Comparison of ENCODE assay signal across 21 mouse cellular contexts in genomic region chr12:56020954-56021514, GRCm38 (mm10).
DNase-seq lines count a peak whose midpoint lies in the region; ATAC-seq and TF ChIP-seq lines count a peak whose summit lies in the region.
"Had no signal": no experiment of that assay in that cellular context is flagged by ENCODE, and none has a peak within 500 bp of the region (broad histone marks: within the 10 kb centered on the region; RNA-seq: fewer than 3 reads in every experiment).

No protein-coding gene starts in this region.

- H3K27ac ChIP-seq in midbrain, embryonic 10.5 days (replicated peaks): peak overlapping the region; percentile 76
- H3K27ac ChIP-seq in midbrain, postnatal 0 days (ENCODE audit: low read depth, low read length): no peak overlapping the region
- peak overlapping the region; percentile 75 for H3K27ac ChIP-seq in midbrain, embryonic 12.5 days (replicated peaks)
- no peak overlapping the region for H3K27ac ChIP-seq in left cerebral cortex, adult 2 months
- H3K27ac ChIP-seq: heart, embryonic 15.5 days; hindbrain, embryonic 14.5 days; layer of hippocampus, adult 2 months; limb, embryonic 12.5 days had no signal

- DNase-seq in midbrain, embryonic 10.5 days (ENCODE audit: low spot score): peak; percentile 38
- no peak for DNase-seq in midbrain, postnatal 0 days (ENCODE audit: low spot score)
- peak; percentile 11 for DNase-seq in embryo, embryonic 10.5 days (ENCODE audit: low spot score)
- no peak for DNase-seq in left cerebral cortex, adult 2 months (ENCODE audit: extremely low spot score in 1 of 2, low spot score in 2 of 2)
- DNase-seq in c-Kit-positive CD71-positive TER-119-positive erythroid progenitor cells, embryonic 14.5 days (ENCODE audit: low spot score): no peak
- DNase-seq in yolk sac, embryonic 10.5 days (ENCODE audit: low spot score): no peak
- DNase-seq: adrenal gland, postnatal 10 days; cerebellum, adult 11 months; cerebellum, adult 9-11 months; heart, postnatal 36 days; kidney, adult 2 months; kidney, postnatal 14 days; liver, postnatal 0 days had no signal

- peaks cover 31% of the 10 kb centered on the region for H3K4me1 ChIP-seq in midbrain, embryonic 10.5 days
- no peaks in the 10 kb centered on the region for H3K4me1 ChIP-seq in midbrain, postnatal 0 days (ENCODE audit: insufficient read depth, low read length)
- H3K4me1 ChIP-seq in midbrain, embryonic 12.5 days: peaks cover 13% of the 10 kb centered on the region
- H3K4me1 ChIP-seq: heart, embryonic 15.5 days had no signal

- H3K4me2 ChIP-seq in midbrain, postnatal 0 days (ENCODE audit: low read depth, low read length, poor library complexity, severe bottlenecking): no peak overlapping the region
- H3K4me2 ChIP-seq in midbrain, embryonic 12.5 days (replicated peaks): peak overlapping the region; percentile 15
- H3K4me2 ChIP-seq: heart, embryonic 15.5 days; hindbrain, embryonic 14.5 days; limb, embryonic 12.5 days; liver, embryonic 11.5 days had no signal

- no peaks in the 10 kb centered on the region for H3K36me3 ChIP-seq in midbrain, embryonic 10.5 days
- H3K36me3 ChIP-seq in midbrain, postnatal 0 days (ENCODE audit: insufficient read depth, low read length): no peaks in the 10 kb centered on the region
- H3K36me3 ChIP-seq in midbrain, embryonic 12.5 days: no peaks in the 10 kb centered on the region
- H3K36me3 ChIP-seq: heart, embryonic 15.5 days; limb, embryonic 12.5 days had no signal

- TF ChIP-seq CTCF in midbrain, postnatal 0 days (IDR thresholded peaks at IDR 0.05): no peak
- no peak for TF ChIP-seq CTCF in left cerebral cortex, adult 2 months (IDR thresholded peaks at IDR 0.05)

- no peak overlapping the region for H3K9ac ChIP-seq in midbrain, postnatal 0 days (replicated peaks; ENCODE audit: low read length, poor library complexity, severe bottlenecking)
- no peak overlapping the region for H3K9ac ChIP-seq in midbrain, embryonic 12.5 days (replicated peaks)
- H3K9ac ChIP-seq: heart, embryonic 15.5 days; hindbrain, embryonic 14.5 days; limb, embryonic 12.5 days; liver, postnatal 0 days had no signal

- WGBS in midbrain, embryonic 10.5 days: 13% methylated on average over 7 of the region's 7 CpGs
- WGBS in midbrain, postnatal 0 days: 10% methylated on average over 7 of the region's 7 CpGs
- WGBS in midbrain, embryonic 12.5 days: 4% methylated on average over 7 of the region's 7 CpGs

- H3K9me3 ChIP-seq in midbrain, embryonic 10.5 days (replicated peaks): no peaks in the 10 kb centered on the region
- no peaks in the 10 kb centered on the region for H3K9me3 ChIP-seq in midbrain, postnatal 0 days (ENCODE audit: low read length)
- no peaks in the 10 kb centered on the region for H3K9me3 ChIP-seq in midbrain, embryonic 12.5 days
- H3K9me3 ChIP-seq: heart, embryonic 15.5 days; limb, embryonic 12.5 days had no signal

- peak overlapping the region; percentile 7; the same call in 1 of the 2 replicates for H3K4me3 ChIP-seq in midbrain, embryonic 10.5 days
- no peak overlapping the region for H3K4me3 ChIP-seq in midbrain, postnatal 0 days (ENCODE audit: low read depth, low read length)
- H3K4me3 ChIP-seq in midbrain, embryonic 12.5 days: no peak overlapping the region
- no peak overlapping the region for H3K4me3 ChIP-seq in left cerebral cortex, adult 2 months
- H3K4me3 ChIP-seq: heart, embryonic 15.5 days; layer of hippocampus, adult 2 months; limb, embryonic 12.5 days had no signal

- intact Hi-C loops in left cerebral cortex, adult 2 months (cut with DNase I): no loop called here

- ATAC-seq in midbrain, postnatal 0 days (ENCODE audit: low FRiP score): no peak
- peak; percentile 85 for ATAC-seq in midbrain, embryonic 12.5 days (ENCODE audit: low FRiP score, low read depth)
- ATAC-seq: activated CD4-positive, CD25-positive, alpha-beta regulatory T cell, adult 4 months; liver, postnatal 0 days; lung, postnatal 0 days had no signal

- H3K27me3 ChIP-seq in midbrain, embryonic 10.5 days (ENCODE audit: low read depth, poor library complexity, severe bottlenecking): no peaks in the 10 kb centered on the region
- H3K27me3 ChIP-seq in midbrain, postnatal 0 days (ENCODE audit: insufficient read depth, low read length): no peaks in the 10 kb centered on the region
- no peaks in the 10 kb centered on the region; the same call in 1 of the 2 replicates for H3K27me3 ChIP-seq in midbrain, embryonic 12.5 days
- H3K27me3 ChIP-seq: heart, embryonic 15.5 days; limb, embryonic 12.5 days had no signal

Comparison
In these comparisons a context has a peak if more than half of its experiments do, and no peak if none do; other contexts are left out.
1. DNase-seq: peak in midbrain, embryonic 10.5 days (single experiment) and embryo, embryonic 10.5 days (single experiment); none in midbrain, postnatal 0 days (single experiment), left cerebral cortex, adult 2 months (0 of 2), c-Kit-positive CD71-positive TER-119-positive erythroid progenitor cells, embryonic 14.5 days (single experiment) and yolk sac, embryonic 10.5 days (single experiment).
2. H3K27ac ChIP-seq: peak in midbrain, embryonic 10.5 days (single experiment) and midbrain, embryonic 12.5 days (single experiment); none in midbrain, postnatal 0 days (single experiment) and left cerebral cortex, adult 2 months (single experiment).